Mouse (Mus musculus): ENCODE measurements around the gene Lrpap1. TPM values are rescaled to one million over a fixed set of nuclear protein-coding genes. Genes with fewer than 3 reads are reported as not detected.

Lrpap1 gene
- polyA plus RNA-seq, 1 experiment from 2014 or later: 271 TPM

DNA sequence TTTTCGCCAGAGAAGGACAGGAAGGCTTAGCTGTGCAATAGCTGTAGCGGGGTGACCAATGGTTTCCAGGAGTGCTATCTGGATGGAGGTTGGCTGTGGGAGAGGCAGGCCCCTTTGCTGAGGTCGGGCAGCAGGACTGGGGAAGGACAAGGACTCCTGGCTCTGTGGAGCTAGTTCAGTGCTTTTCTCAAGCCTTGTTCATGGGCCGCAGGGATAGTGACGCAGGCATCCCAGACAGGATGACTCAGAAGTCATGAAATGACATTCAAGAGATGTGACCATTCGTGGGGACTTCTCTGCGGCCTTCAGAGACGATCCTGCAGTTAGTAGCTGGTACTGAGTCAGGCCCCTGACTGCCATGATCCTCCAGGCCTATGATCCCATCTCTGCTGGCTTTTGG lies 35.3 kb downstream of the Lrpap1 start:
- WGBS: 87% methylated on average over 8 of the region's 8 CpGs

DNA sequence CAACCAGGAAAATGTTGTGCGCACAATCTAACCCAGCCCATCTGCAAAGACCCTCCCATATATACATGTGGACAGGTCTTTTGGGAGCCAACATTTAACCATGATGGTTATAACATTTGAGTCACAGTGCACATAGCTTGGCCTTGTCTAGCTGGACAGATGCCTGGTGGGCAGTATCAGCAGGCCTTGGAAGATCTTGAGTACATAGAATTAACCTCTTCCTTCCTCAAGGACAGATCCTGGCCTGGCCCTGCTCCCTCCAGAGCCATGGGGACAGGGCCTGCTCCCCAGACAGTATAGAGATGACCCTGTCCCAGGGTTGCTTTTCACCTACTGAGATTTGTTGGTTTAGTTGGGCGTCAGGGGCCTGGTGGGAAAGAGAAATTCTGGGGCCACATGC lies 35.7 kb downstream of the Lrpap1 start:
- 90% methylated on average over 2 of the region's 2 CpGs for WGBS
- Histone ChIP-seq H3K4me2 (replicated peaks; ENCODE audit: low read depth, low read length) (no peak overlapping the region), H3K9me3 (ENCODE audit: low read length) (no peaks in the 10 kb centered on the region), H3K36me3 (ENCODE audit: insufficient read depth, low read length) (no peaks in the 10 kb centered on the region), H3K9ac (replicated peaks; ENCODE audit: low read length) (no peak overlapping the region), H3K4me1 (ENCODE audit: insufficient read depth, low read length) (no peaks in the 10 kb centered on the region), H3K27ac (ENCODE audit: low read length) (no peak overlapping the region), H3K4me3 (ENCODE audit: low read length) (no peak overlapping the region), H3K27me3 (ENCODE audit: insufficient read depth, low read length) (no peaks in the 10 kb centered on the region; the same call in 1 of the 2 replicates)
- ATAC-seq (ENCODE audit: low FRiP score, low TSS enrichment): no peak

More for the DNA sequence above, 35.3 kb downstream of the Lrpap1 start:
- H3K9ac ChIP-seq (replicated peaks; ENCODE audit: low read length): no peak overlapping the region
- no peaks in the 10 kb centered on the region for H3K9me3 ChIP-seq (ENCODE audit: low read length)
- ATAC-seq (ENCODE audit: low FRiP score, low TSS enrichment): no peak
- H3K4me3 ChIP-seq (ENCODE audit: low read length): no peak overlapping the region
- H3K27me3 ChIP-seq (ENCODE audit: insufficient read depth, low read length): no peaks in the 10 kb centered on the region; the same call in 1 of the 2 replicates
- H3K4me1 ChIP-seq (ENCODE audit: insufficient read depth, low read length): no peaks in the 10 kb centered on the region
- no peak overlapping the region for H3K4me2 ChIP-seq (replicated peaks; ENCODE audit: low read depth, low read length)
- H3K27ac ChIP-seq (ENCODE audit: low read length): no peak overlapping the region
- H3K36me3 ChIP-seq (ENCODE audit: insufficient read depth, low read length): no peaks in the 10 kb centered on the region

DNA sequence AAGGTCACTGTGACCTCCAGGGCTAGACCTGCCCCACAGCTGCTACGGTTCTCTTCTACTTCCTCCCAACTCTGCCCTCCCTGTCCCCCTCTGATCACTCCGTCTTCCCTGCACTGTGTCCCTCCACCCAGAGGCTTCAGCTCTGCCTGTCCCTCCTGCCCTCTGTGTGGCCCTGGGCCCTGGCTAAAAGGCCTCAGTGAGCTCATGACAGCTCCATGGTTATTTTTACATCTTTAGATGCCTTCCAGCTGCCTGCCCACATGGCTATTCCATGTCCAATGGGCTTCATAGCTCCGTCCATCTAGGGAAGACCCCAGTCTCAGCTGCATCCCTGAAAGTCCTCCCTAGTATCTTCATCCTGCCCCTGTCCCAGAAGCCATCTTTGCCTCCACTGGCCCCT lies 45.5 kb downstream of the Lrpap1 start:
- Histone ChIP-seq H3K4me3 (ENCODE audit: low read length) (no peak overlapping the region), H3K9ac (replicated peaks; ENCODE audit: low read length) (no peak overlapping the region), H3K9me3 (ENCODE audit: low read length) (no peaks in the 10 kb centered on the region), H3K27me3 (ENCODE audit: insufficient read depth, low read length) (peaks cover 16% of the 10 kb centered on the region), H3K36me3 (ENCODE audit: insufficient read depth, low read length) (no peaks in the 10 kb centered on the region), H3K27ac (ENCODE audit: low read length) (no peak overlapping the region), H3K4me2 (replicated peaks; ENCODE audit: low read depth, low read length) (no peak overlapping the region), H3K4me1 (ENCODE audit: insufficient read depth, low read length) (peaks cover 9% of the 10 kb centered on the region; the same call in 1 of the 2 replicates)
- ATAC-seq (ENCODE audit: low FRiP score, low TSS enrichment): no peak
- 43% methylated on average over 3 of the region's 3 CpGs for WGBS

DNA sequence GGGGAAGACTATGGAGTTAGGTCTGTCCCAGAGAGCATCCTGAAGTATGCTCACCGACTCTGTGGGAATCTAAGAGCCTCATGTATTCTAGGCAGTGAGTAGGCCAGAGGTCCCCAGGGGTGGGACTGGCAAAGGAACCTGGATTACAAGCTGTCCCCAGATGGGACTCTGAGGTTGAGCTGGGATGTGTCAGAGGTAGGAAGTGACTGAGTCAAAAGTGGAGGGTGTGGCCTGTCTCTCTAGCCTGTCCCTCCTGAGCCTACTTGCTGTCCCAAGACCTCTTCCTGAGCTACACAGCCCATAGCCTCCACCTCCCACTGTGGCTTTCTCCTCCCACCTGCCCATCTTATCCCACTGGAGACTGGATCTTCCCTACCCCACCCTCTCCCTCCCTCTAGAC lies 47.4 kb downstream of the Lrpap1 start:
- Histone ChIP-seq H3K9me3 (ENCODE audit: low read length) (no peaks in the 10 kb centered on the region), H3K4me1 (ENCODE audit: insufficient read depth, low read length) (peaks cover 9% of the 10 kb centered on the region; the same call in 1 of the 2 replicates), H3K27me3 (ENCODE audit: insufficient read depth, low read length) (peaks cover 16% of the 10 kb centered on the region), H3K36me3 (ENCODE audit: insufficient read depth, low read length) (no peaks in the 10 kb centered on the region), H3K9ac (replicated peaks; ENCODE audit: low read length) (no peak overlapping the region), H3K27ac (ENCODE audit: low read length) (no peak overlapping the region), H3K4me3 (ENCODE audit: low read length) (no peak overlapping the region), H3K4me2 (replicated peaks; ENCODE audit: low read depth, low read length) (no peak overlapping the region)
- ATAC-seq (ENCODE audit: low FRiP score, low TSS enrichment): no peak
- 78% methylated on average over 1 of the region's 1 CpGs for WGBS

DNA sequence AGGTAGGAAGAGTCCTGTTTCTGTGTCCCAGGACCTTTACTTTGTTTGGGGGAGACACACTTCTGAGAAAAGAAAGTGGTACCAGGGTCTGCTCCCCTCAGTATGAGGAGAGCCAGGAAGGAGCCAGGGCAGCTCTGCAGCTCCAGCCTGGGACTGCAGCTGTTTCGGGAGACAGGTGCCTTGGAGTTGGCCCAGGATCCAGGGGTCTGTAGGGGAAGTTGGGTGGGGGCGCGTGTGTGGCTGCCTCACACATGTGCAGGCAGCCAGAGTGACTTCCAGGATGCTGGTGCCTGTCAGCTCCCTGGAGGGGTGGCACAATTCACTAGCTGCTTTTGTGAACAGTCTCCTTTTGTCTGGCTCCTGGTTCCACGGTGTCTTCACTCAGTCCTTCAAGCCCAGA lies 48.0 kb downstream of the Lrpap1 start:
- H3K4me1 ChIP-seq (ENCODE audit: insufficient read depth, low read length): peaks cover 9% of the 10 kb centered on the region; the same call in 1 of the 2 replicates
- ATAC-seq (ENCODE audit: low FRiP score, low TSS enrichment): no peak
- H3K27me3 ChIP-seq (ENCODE audit: insufficient read depth, low read length): peaks cover 16% of the 10 kb centered on the region
- 28% methylated on average over 4 of the region's 4 CpGs for WGBS
- no peak overlapping the region; the same call in 1 of the 2 replicates for H3K9ac ChIP-seq (replicated peaks; ENCODE audit: low read length)
- no peaks in the 10 kb centered on the region for H3K36me3 ChIP-seq (ENCODE audit: insufficient read depth, low read length)
- H3K9me3 ChIP-seq (ENCODE audit: low read length): no peaks in the 10 kb centered on the region
- H3K4me2 ChIP-seq (replicated peaks; ENCODE audit: low read depth, low read length): peak overlapping the region; percentile 97
- no peak overlapping the region for H3K27ac ChIP-seq (ENCODE audit: low read length)
- H3K4me3 ChIP-seq (ENCODE audit: low read length): peak overlapping the region; percentile 56

DNA sequence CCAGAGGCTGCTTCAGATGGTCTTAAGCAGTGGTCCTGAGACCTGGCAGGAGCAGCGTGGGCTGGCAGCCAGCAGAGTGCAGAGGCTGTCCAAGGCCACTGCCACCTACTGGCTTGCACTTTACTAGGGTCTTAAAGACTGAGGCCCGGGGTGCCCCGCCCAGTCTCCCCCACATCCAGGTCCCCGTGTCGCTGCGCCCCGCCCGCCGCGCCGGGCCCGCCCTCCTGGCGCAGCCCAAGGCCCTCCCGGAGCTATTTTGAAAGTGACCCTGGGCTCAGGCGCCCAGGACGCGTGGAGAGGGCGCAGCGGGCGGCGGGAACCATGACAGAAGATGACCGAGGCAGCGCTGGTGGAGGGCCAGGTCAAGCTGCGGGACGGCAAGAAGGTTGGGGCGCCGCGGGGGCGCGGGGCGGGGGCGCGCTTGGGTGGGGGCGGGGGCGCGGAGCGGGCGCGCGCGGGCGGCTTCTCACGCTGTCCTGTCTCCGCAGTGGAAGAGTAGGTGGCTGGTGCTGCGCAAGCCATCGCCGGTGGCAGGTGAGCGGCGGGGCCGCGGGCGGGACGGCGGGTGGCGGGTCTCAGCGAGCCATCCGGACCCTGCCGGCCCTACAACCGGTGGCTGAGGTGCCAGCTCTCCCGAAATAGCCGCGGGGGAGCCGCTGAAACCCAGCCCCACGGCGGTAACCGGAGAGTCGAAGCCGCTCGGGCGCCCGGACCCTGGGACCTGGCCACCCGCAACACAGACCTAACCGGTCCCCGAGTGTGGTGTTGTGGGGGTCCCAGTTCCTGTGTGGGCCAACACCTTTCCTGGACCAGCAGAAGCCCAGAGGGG lies 48.7 kb downstream of the Lrpap1 start, which contains the start of gene Dok7:
Dok7 (plus strand) TSS at position 163 of the 829 bp plus-strand sequence.
- H3K4me2 ChIP-seq (replicated peaks; ENCODE audit: low read depth, low read length): peak within 1 kb of the TSS; percentile 97
- peak; percentile 75 for ATAC-seq (ENCODE audit: low FRiP score, low TSS enrichment)
- H3K4me3 ChIP-seq (ENCODE audit: low read length): peak within 1 kb of the TSS; percentile 56
- H3K4me1 ChIP-seq (ENCODE audit: insufficient read depth, low read length): peaks cover 9% of the 10 kb centered on the region; the same call in 1 of the 2 replicates
- H3K9ac ChIP-seq (replicated peaks; ENCODE audit: low read length): peak within 1 kb of the TSS; percentile 63
- WGBS: under 1% methylated on average over 55 of the region's 74 CpGs
- H3K36me3 ChIP-seq (ENCODE audit: insufficient read depth, low read length): no peaks in the 10 kb centered on the region
- H3K9me3 ChIP-seq (ENCODE audit: low read length): no peaks in the 10 kb centered on the region
- H3K27me3 ChIP-seq (ENCODE audit: insufficient read depth, low read length): peaks cover 16% of the 10 kb centered on the region
- H3K27ac ChIP-seq (ENCODE audit: low read length): no peak within 1 kb of the TSS

DNA sequence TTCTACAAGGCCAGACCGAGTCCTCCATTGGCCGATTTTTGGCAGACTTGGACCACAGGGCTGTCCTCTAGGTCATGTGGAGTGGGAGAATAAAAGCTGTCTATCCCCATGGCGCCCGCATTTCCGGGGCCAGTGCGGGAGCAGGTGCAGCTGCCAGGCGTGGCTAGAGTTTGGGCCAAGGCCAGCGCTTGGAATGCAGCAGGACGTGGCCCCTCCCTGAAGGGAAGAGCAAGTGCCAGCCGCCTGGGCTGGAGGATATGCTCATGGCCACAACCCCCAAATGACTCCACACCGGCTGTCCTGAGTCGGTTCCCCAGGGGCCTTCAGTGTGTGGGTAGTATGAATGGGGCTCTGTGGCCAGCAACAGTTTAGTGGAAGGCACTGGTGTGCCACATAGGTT lies 50.5 kb downstream of the Lrpap1 start:
- 77% methylated on average over 12 of the region's 12 CpGs for WGBS
- Histone ChIP-seq H3K4me2 (replicated peaks; ENCODE audit: low read depth, low read length) (no peak overlapping the region), H3K9me3 (ENCODE audit: low read length) (no peaks in the 10 kb centered on the region; the same call in 1 of the 2 replicates), H3K36me3 (ENCODE audit: insufficient read depth, low read length) (no peaks in the 10 kb centered on the region), H3K27me3 (ENCODE audit: insufficient read depth, low read length) (peaks cover 16% of the 10 kb centered on the region), H3K4me3 (ENCODE audit: low read length) (no peak overlapping the region), H3K9ac (replicated peaks; ENCODE audit: low read length) (no peak overlapping the region), H3K27ac (ENCODE audit: low read length) (no peak overlapping the region), H3K4me1 (ENCODE audit: insufficient read depth, low read length) (peaks cover 9% of the 10 kb centered on the region; the same call in 1 of the 2 replicates)
- no peak for ATAC-seq (ENCODE audit: low FRiP score, low TSS enrichment)

DNA sequence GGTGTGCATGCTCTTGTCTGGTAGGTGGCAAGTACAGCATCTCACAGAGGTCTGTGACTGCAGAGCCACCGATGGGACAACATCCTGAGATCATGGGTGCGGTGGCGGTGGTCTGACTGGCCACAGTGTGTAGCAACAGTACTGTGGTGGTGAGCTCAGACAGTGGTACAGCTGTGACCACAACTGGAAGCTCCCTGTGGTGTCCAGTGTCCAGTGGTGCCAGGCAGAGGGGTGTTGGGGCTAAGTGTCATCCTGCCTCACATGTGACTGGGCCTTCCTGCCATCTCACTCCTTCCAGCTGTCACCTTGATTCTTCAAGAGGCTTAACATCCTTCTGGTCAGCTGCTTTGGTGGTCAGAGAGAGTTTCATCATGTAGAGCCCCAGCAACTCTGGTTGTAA lies 50.9 kb downstream of the Lrpap1 start:
- Histone ChIP-seq H3K4me2 (replicated peaks; ENCODE audit: low read depth, low read length) (no peak overlapping the region), H3K4me3 (ENCODE audit: low read length) (no peak overlapping the region), H3K9ac (replicated peaks; ENCODE audit: low read length) (no peak overlapping the region), H3K9me3 (ENCODE audit: low read length) (no peaks in the 10 kb centered on the region; the same call in 1 of the 2 replicates), H3K36me3 (ENCODE audit: insufficient read depth, low read length) (no peaks in the 10 kb centered on the region), H3K27ac (ENCODE audit: low read length) (no peak overlapping the region), H3K4me1 (ENCODE audit: insufficient read depth, low read length) (peaks cover 9% of the 10 kb centered on the region; the same call in 1 of the 2 replicates), H3K27me3 (ENCODE audit: insufficient read depth, low read length) (peaks cover 16% of the 10 kb centered on the region)
- 83% methylated on average over 3 of the region's 3 CpGs for WGBS
- ATAC-seq (ENCODE audit: low FRiP score, low TSS enrichment): no peak

DNA sequence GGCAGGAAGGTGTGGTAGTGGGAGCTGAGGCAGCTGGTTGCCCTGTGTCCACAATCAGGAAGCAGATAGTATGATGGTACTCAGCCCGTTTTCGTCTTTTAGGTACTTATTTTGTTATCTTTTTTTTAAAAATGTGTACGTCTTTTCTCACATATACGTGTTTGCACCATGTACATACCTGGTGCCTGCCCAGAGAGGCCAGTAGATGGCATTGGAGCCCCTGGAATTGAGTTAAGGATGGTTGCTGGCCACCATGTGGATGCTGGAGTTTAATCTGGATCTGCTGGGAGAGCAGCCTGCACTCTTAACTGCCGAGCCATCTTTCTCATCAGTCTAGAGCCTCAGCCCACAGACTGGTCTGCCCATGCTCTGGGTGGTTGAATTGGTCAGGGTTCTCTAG lies 55.0 kb downstream of the Lrpap1 start:
- H3K27ac ChIP-seq (ENCODE audit: low read length): no peak overlapping the region
- WGBS: 76% methylated on average over 5 of the region's 5 CpGs
- no peak overlapping the region for H3K4me3 ChIP-seq (ENCODE audit: low read length)
- H3K4me1 ChIP-seq (ENCODE audit: insufficient read depth, low read length): no peaks in the 10 kb centered on the region
- H3K9ac ChIP-seq (replicated peaks; ENCODE audit: low read length): no peak overlapping the region
- no peaks in the 10 kb centered on the region for H3K36me3 ChIP-seq (ENCODE audit: insufficient read depth, low read length)
- no peaks in the 10 kb centered on the region; the same call in 1 of the 2 replicates for H3K9me3 ChIP-seq (ENCODE audit: low read length)
- no peak overlapping the region for H3K4me2 ChIP-seq (replicated peaks; ENCODE audit: low read depth, low read length)
- no peak for ATAC-seq (ENCODE audit: low FRiP score, low TSS enrichment)
- no peaks in the 10 kb centered on the region for H3K27me3 ChIP-seq (ENCODE audit: insufficient read depth, low read length)

DNA sequence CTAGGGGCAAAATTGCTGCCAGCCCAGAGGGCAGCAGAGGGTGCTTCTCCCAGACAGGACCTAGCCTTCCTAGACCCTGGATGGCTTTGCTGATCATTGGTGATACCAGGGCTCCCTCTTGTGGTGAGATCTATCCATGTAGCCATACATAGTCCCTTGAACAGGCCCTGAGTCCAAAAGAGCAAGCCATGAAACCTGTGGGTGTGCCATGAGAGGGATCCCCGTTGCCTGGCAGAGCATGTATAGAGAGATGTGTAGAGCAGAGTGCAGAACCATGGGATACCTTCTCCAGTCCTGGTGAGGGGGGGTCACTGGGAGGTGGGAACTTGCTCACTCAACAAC lies 62.5 kb downstream of the Lrpap1 start:
- Histone ChIP-seq H3K27me3 (ENCODE audit: insufficient read depth, low read length) (no peaks in the 10 kb centered on the region), H3K9me3 (ENCODE audit: low read length) (no peaks in the 10 kb centered on the region), H3K4me1 (ENCODE audit: insufficient read depth, low read length) (0 out of 2 replicates have a peak, but pooled peaks cover 14% of the 10 kb centered on the region), H3K4me2 (replicated peaks; ENCODE audit: low read depth, low read length) (no peak overlapping the region), H3K4me3 (ENCODE audit: low read length) (no peak overlapping the region), H3K27ac (ENCODE audit: low read length) (no peak overlapping the region), H3K9ac (replicated peaks; ENCODE audit: low read length) (no peak overlapping the region), H3K36me3 (ENCODE audit: insufficient read depth, low read length) (no peaks in the 10 kb centered on the region)
- ATAC-seq (ENCODE audit: low FRiP score, low TSS enrichment): peak; percentile 73
- WGBS: 16% methylated on average over 1 of the region's 1 CpGs

Data from kidney, embryonic 16.5 days (tissue).